Mouse (Mus musculus) G1E (cell line): ENCODE results near the gene Ppp1r9b. TPM values are rescaled to one million over a fixed set of nuclear protein-coding genes. Genes with fewer than 3 reads are reported as not detected.

Source experiments
- ATAC-seq: 2 replicates; pipeline ENCODE4 v1.8.0; 2016; ENCODE audit warnings: mild to moderate bottlenecking; ENCODE audit not compliant: insufficient number of reproducible peaks, poor library complexity, low FRiP score, severe bottlenecking; ENCODE audit errors: extremely low read depth
- DNase-seq: peaks from one replicate; pipeline ENCODE4 v3.0.0; 2012; ENCODE audit warnings: low spot score
- H3K27me3 ChIP-seq: 2 replicates; pipeline ENCODE4 v1.6.1; 2012; ENCODE audit warnings: mild to moderate bottlenecking, low read length, inconsistent platforms; ENCODE audit not compliant: insufficient read depth
- H3K36me3 ChIP-seq: replicated peaks from 2 replicates; pipeline ENCODE3; 2012; ENCODE audit warnings: mild to moderate bottlenecking, inconsistent platforms
- H3K4me1 ChIP-seq: 2 replicates; pipeline ENCODE4 v1.6.1; 2012; ENCODE audit warnings: low read depth, low read length, inconsistent platforms, mixed read lengths; ENCODE audit not compliant: insufficient read depth
- H3K4me3 ChIP-seq: 2 replicates; pipeline ENCODE4 v1.5.1; 2012; ENCODE audit warnings: low read depth, mild to moderate bottlenecking, inconsistent platforms, low read length, moderate library complexity, mixed read lengths
- H3K9me3 ChIP-seq: replicated peaks from 2 replicates; pipeline ENCODE4 v1.6.1; 2012; ENCODE audit warnings: inconsistent platforms
- CTCF ChIP-seq: IDR thresholded peaks from 2 replicates; pipeline ENCODE4 v1.5.1; 2012; ENCODE audit warnings: low read depth, low read length, inconsistent platforms, mixed read lengths
- GATA1 ChIP-seq: IDR thresholded peaks from 2 replicates; pipeline ENCODE4 v1.6.1; 2012; ENCODE audit warnings: borderline replicate concordance, low read length, inconsistent platforms, mixed read lengths
- GATA2 ChIP-seq: IDR thresholded peaks from 2 replicates; pipeline ENCODE4 v1.6.1; 2012; ENCODE audit warnings: low read depth, low read length, inconsistent platforms, borderline replicate concordance
- POLR2AphosphoS5 ChIP-seq: IDR thresholded peaks from 2 replicates; pipeline ENCODE4 v1.6.1; 2012; ENCODE audit warnings: low read depth, low read length, inconsistent platforms; ENCODE audit not compliant: insufficient replicate concordance
- TAL1 ChIP-seq: conservative IDR thresholded peaks from 2 replicates; pipeline ENCODE4 v1.6.1; 2012; ENCODE audit warnings: low read depth, low read length, inconsistent platforms, mixed read lengths
- polyA plus RNA-seq: library from polyadenylated mRNA; stranded (reverse); fragments of >175 nt; gene quantifications from 2 replicates; pipeline ENCODE4 v1.2.3, GENCODE M21; 2012
- total RNA-seq, 2 experiments: library from RNA; stranded (forward) in 1 of 2; stranded (reverse) in 1 of 2; fragments of 200-1000 nt in 1 of 2; fragments of >200 nt in 1 of 2; fragmentation: Nextera tagmentation in 1 of 2; gene quantifications; 2 replicates each; pipeline ENCODE4 v1.2.3; 2014 to 2017

Gene Ppp1r9b
- total and polyA plus RNA-seq, 3 experiments: 83.2 to 207 (median 117) TPM

DNA sequence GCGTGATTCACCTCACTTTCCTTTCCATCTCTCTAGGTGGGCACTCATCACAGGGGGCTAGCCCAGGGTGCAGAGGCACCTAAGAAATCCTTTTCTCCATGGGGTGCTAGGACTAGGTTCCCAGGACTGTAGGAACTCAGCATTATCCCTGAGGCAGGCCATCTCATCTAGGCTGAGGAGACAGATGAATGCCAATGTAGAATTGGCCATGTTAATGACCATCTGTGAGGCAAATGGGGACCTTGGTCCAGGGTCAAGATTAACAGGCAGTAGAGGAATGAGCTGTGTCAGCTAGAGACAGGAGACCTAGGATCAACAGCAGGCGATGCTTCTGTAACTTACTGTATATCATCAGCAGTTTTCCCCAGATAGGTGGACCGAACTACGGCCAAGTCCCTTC lies 48.9 kb downstream of the Ppp1r9b start:
- TF ChIP-seq GATA2 (no peak), POLR2AphosphoS5 (no peak), TAL1 (no peak), CTCF (no peak), GATA1 (no peak)

DNA sequence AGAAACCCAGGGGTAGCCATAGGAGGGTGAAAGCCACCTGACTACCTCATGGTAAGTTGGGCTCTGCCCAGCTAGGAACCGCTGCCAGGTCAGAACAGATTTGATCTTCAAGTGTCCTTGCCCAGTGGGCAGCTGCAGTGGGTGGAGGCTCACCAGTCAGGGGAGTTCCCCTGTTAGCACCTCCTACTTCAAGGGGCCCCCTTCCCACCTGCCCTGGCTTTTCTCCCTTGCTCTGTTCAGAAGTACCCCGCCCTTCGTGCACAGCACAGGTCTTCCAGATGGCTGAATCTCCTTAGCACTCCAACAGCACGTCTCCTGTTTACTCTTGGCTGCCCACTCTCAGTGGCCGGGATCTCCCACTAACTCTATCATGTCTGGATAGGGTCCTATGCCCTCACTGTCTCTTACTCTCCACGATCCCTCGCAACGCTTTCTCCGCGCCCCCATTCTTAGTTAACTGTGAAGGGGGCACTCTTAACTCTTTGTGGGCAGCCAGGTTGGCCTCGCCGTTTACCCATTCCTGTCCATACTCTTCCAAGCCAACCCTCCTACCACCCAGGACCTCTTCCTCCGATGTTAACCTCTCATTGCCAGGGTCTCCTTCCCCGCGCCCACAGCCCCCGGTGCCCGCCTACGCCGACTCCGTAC lies 49.8 kb downstream of the Ppp1r9b start:
- TF ChIP-seq GATA1 (no peak), TAL1 (no peak), CTCF (no peak), GATA2 (no peak), POLR2AphosphoS5 (no peak)
- H3K27me3 ChIP-seq: peaks cover 15% of the 10 kb centered on the region; the same call in 1 of the 2 replicates
- peaks cover 45% of the 10 kb centered on the region for H3K36me3 ChIP-seq
- peaks cover 40% of the 10 kb centered on the region for H3K4me1 ChIP-seq
- ATAC-seq (no peak), DNase-seq (peak; percentile 65)
- H3K9me3 ChIP-seq: no peaks in the 10 kb centered on the region
- peak overlapping the region; percentile 75 for H3K4me3 ChIP-seq

More for the DNA sequence above, 48.9 kb downstream of the Ppp1r9b start:
- Histone ChIP-seq H3K27me3 (peaks cover 8% of the 10 kb centered on the region; the same call in 1 of the 2 replicates), H3K4me1 (peaks cover 48% of the 10 kb centered on the region), H3K9me3 (no peaks in the 10 kb centered on the region), H3K4me3 (no peak overlapping the region; the same call in 1 of the 2 replicates), H3K36me3 (peaks cover 53% of the 10 kb centered on the region)
- no peak for ATAC-seq
- no peak for DNase-seq

DNA sequence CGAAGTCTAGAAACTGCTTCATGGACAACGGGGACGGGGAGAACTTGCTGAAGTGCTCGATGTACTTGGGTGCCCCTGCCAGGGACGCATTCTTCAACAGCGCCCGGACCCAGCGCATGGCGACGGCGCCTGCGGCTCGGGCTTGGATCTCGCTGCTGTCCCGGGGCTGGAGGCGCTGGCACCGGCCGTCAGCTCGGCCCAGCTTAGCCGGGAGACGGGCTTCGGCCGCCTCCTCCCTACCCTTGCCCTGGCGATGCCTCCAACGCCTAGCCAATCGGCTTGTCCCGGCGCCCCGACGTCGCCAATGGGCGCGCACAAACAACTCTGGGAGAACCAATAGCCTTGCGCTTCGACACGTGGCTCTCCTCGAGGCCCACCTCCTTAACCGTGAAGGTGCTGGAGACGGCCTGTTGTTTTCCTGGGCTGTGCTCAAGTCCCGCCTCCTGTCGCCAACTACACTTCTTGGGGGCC lies 50.3 kb downstream of the Ppp1r9b start, which contains the start of gene Pdk2:
TSS of gene Pdk2 (minus strand) at position 216 of the 471 bp plus-strand sequence.
- peaks cover 18% of the 10 kb centered on the region; the same call in 1 of the 2 replicates for H3K27me3 ChIP-seq
- no peak for TF ChIP-seq GATA2
- TF ChIP-seq CTCF: no peak
- TF ChIP-seq GATA1: no peak
- no peak for TF ChIP-seq POLR2AphosphoS5
- TF ChIP-seq TAL1: no peak

DNA sequence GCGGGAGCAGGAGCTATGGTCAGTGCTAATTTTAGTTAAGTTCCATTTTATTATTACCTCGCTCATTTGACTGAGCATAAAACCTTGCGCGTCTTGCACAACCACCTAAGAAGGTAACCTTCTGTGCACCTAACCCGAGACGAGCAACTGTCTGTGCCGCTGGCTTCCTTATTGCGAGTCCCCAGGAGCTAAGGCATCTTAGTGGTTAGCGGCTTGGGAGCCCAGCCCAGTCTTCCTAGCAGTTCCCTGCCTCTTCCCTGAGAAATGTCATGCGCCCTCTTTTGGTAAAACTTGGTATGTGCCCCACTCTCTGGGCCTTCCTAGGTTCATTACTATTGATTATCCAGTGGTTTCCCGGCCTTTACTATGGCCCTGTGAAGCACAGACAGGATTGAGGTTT lies 51.3 kb downstream of the Ppp1r9b start:
- DNase-seq: peak; percentile 82
- Histone ChIP-seq H3K4me3 (peak overlapping the region; percentile 75), H3K9me3 (no peaks in the 10 kb centered on the region), H3K27me3 (peaks cover 25% of the 10 kb centered on the region; the same call in 1 of the 2 replicates), H3K36me3 (peaks cover 30% of the 10 kb centered on the region), H3K4me1 (peaks cover 39% of the 10 kb centered on the region)
- peak; percentile 51 for TF ChIP-seq CTCF
- TF ChIP-seq GATA2: no peak
- TF ChIP-seq GATA1: no peak
- no peak for TF ChIP-seq POLR2AphosphoS5
- no peak for ATAC-seq

More for the DNA sequence above, 50.3 kb downstream of the Ppp1r9b start, which contains the start of gene Pdk2:
- Histone ChIP-seq H3K36me3 (peaks cover 39% of the 10 kb centered on the region), H3K4me3 (peak within 1 kb of the TSS; percentile 75), H3K9me3 (no peaks in the 10 kb centered on the region), H3K4me1 (peaks cover 39% of the 10 kb centered on the region)
- ATAC-seq (peak; percentile 98), DNase-seq (peak; percentile 99)

DNA sequence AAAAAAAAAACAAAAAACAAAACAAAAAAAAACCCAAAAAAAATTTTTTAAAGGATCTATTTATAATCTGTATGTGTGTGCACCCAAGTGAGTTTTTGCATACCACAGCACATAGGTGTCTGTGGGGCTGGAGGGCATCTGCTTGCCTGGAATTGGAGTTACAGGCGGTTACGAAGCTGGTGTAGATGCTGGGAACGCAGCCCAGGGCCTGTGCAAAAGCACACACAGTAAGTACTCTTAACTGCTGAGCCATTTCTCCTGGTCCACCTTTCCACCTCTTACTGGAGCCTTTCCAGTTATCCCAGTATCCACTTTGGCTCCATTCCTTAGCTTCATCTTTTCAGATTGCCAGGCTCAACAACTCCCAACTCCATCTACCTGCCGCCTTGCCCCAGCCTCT lies 52.2 kb downstream of the Ppp1r9b start:
- Histone ChIP-seq H3K27me3 (peaks cover 28% of the 10 kb centered on the region; the same call in 1 of the 2 replicates), H3K4me3 (no peak overlapping the region), H3K9me3 (no peaks in the 10 kb centered on the region), H3K36me3 (peaks cover 20% of the 10 kb centered on the region), H3K4me1 (peaks cover 39% of the 10 kb centered on the region)
- ATAC-seq (no peak), DNase-seq (no peak)
- TF ChIP-seq POLR2AphosphoS5: no peak
- no peak for TF ChIP-seq TAL1
- no peak for TF ChIP-seq CTCF
- TF ChIP-seq GATA1: no peak
- TF ChIP-seq GATA2: no peak

DNA sequence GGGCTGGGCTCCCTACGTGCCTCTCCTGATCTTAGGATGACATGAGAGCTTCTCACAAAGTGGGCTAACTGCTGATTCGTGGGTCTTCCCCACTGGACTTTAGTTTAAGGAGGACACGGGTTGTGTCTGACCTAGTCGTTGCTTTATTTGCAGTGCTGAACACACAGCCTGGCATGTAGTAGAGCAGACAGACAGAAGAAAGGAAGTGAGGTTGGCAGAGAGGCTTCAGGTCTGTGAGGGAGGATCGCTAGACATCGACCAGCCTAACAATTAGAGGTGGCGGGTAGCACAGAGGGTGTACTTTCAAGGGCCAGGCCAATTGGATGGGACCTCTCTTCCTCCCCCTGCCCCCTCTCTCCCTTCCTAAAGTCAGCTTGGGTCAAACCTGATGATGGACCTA lies 52.8 kb downstream of the Ppp1r9b start:
- no peak for TF ChIP-seq GATA2
- no peak for TF ChIP-seq CTCF
- TF ChIP-seq TAL1: no peak
- TF ChIP-seq POLR2AphosphoS5: no peak
- no peak for TF ChIP-seq GATA1
- H3K9me3 ChIP-seq: no peaks in the 10 kb centered on the region
- no peak for ATAC-seq
- no peak overlapping the region for H3K4me3 ChIP-seq
- peaks cover 28% of the 10 kb centered on the region; the same call in 1 of the 2 replicates for H3K27me3 ChIP-seq
- peaks cover 39% of the 10 kb centered on the region for H3K4me1 ChIP-seq
- DNase-seq: no peak
- H3K36me3 ChIP-seq: peaks cover 15% of the 10 kb centered on the region
